Mouse (Mus musculus) c-Kit-negative CD71-positive TER-119-positive erythroid progenitor cells, embryonic 14.5 days (primary cell): ENCODE results near the gene Slc38a3.
A peak's percentile ranks its signal among the peaks of the same experiment; 100 is the strongest.

Experiments used
- DNase-seq: peaks from one replicate; pipeline ENCODE4 v3.0.0-alpha.2; 2013; ENCODE audit warnings: low read depth, low spot score

Slc38a3 gene

GRCm38 (mm10) chr9:107635279-107636028 is 33.9 kb downstream of the Slc38a3 start, which contains the start of gene Gnai2:
TSS of gene Gnai2 (minus strand) at chr9:107635367.
- peak; percentile 96 for DNase-seq

- no peak for DNase-seq
Observed at GRCm38 (mm10) chr9:107634406-107635278, 34.7 kb downstream of the Slc38a3 start.

- no peak for DNase-seq
Observed at GRCm38 (mm10) chr9:107633661-107634405, 35.5 kb downstream of the Slc38a3 start.

GRCm38 (mm10) chr9:107633091-107633660 is 36.2 kb downstream of the Slc38a3 start:
- DNase-seq: no peak

GRCm38 (mm10) chr9:107632478-107632877 is 36.9 kb downstream of the Slc38a3 start:
- no peak for DNase-seq

- DNase-seq: no peak
Observed at GRCm38 (mm10) chr9:107631861-107632260, 37.5 kb downstream of the Slc38a3 start.

GRCm38 (mm10) chr9:107631311-107631826 is 38.0 kb downstream of the Slc38a3 start:
- no peak for DNase-seq

- DNase-seq: no peak
Observed at GRCm38 (mm10) chr9:107630576-107630975, 38.8 kb downstream of the Slc38a3 start.

GRCm38 (mm10) chr9:107629901-107630425 is 39.4 kb downstream of the Slc38a3 start:
- DNase-seq: no peak

GRCm38 (mm10) chr9:107629411-107629730 is 40.0 kb downstream of the Slc38a3 start:
- DNase-seq: no peak

- no peak for DNase-seq
Observed at GRCm38 (mm10) chr9:107628721-107629410, 40.5 kb downstream of the Slc38a3 start.

GRCm38 (mm10) chr9:107627387-107628255 is 41.7 kb downstream of the Slc38a3 start:
- no peak for DNase-seq

GRCm38 (mm10) chr9:107626844-107627277 is 42.5 kb downstream of the Slc38a3 start:
- DNase-seq: no peak

- no peak for DNase-seq
Observed at GRCm38 (mm10) chr9:107626158-107626843, 43.0 kb downstream of the Slc38a3 start.

- no peak for DNase-seq
Observed at GRCm38 (mm10) chr9:107625351-107626128, 43.8 kb downstream of the Slc38a3 start.

GRCm38 (mm10) chr9:107624951-107625350 is 44.4 kb downstream of the Slc38a3 start:
- DNase-seq: no peak

- DNase-seq: no peak
Observed at GRCm38 (mm10) chr9:107624539-107624938, 44.8 kb downstream of the Slc38a3 start.

- no peak for DNase-seq
Observed at GRCm38 (mm10) chr9:107620954-107621353, 48.4 kb downstream of the Slc38a3 start.
